Mouse (Mus musculus): ENCODE results near the gene Minpp1. TPM values are rescaled to one million over a fixed set of nuclear protein-coding genes. Genes with fewer than 3 reads are reported as not detected.

Minpp1 gene
- polyA plus RNA-seq, 1 experiment from 2014 or later = 78.3 TPM

DNA sequence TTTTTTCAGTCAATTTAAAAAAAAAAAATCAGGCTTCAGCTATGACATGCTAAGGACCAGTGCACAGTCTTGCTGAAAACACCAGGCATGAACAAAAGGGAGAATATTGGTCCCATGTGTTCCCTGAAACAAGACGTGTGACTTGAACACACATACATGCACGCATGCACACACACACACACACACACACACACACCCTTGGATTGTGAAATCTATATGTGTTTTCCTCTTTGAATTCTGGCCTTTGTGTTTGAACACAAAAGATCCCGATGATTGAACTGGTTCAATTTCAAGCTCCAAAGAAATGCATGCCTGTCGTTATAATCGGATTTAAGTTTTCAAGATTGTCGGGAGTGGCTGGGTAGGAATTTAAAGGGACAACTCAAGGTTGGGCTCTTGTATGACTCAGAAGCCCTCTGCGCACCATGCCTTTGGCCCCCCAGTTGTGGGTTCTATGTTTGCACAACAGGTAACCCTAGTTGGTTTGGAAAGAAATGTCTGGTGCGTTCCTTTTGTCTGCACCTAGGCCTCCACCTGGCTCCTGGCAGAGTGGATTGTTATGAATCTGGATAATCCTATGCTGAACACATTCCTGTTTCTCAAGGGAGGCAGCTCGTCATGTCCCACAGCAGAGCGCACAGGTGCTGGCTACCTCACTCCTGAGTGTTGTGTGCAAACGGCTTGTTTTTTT, 43.8 kb downstream of the Minpp1 start:
- Histone ChIP-seq H3K27me3 (no peaks in the 10 kb centered on the region), H3K9me3 (no peaks in the 10 kb centered on the region), H3K4me1 (peaks cover 2% of the 10 kb centered on the region; the same call in 1 of the 2 replicates), H3K27ac (no peak overlapping the region), H3K4me2 (replicated peaks) (no peak overlapping the region), H3K9ac (no peak overlapping the region), H3K36me3 (no peaks in the 10 kb centered on the region), H3K4me3 (no peak overlapping the region)
- WGBS = 78% methylated on average over 11 of the region's 11 CpGs
- ATAC-seq (ENCODE audit: insufficient number of reproducible peaks, insufficient read depth, low FRiP score, low TSS enrichment) = no peak

DNA sequence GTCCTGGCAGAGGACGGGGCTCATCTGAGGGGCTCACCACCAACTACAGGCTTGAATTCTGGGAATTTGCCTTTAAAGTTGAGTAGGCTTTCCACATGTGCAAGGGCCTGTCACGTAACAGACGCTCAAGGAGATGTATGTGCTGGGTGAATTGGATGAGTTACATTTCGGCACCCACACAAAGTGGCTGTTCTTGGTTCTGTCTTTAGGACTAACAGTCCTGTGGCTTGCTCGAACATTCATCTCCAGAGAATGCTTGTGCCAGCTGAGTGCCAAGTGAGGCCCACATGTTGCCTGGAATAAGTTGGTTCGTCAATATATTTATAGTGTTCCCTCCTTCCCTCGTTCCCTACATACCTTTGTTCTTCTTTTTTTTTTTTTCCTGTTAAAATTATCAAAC, 44.7 kb downstream of the Minpp1 start:
- 85% methylated on average over 7 of the region's 7 CpGs for WGBS
- no peak for ATAC-seq (ENCODE audit: insufficient number of reproducible peaks, insufficient read depth, low FRiP score, low TSS enrichment)
- 0 out of 2 replicates have a peak overlapping the region, but pooled peaks have one; percentile 11 for H3K27ac ChIP-seq

DNA sequence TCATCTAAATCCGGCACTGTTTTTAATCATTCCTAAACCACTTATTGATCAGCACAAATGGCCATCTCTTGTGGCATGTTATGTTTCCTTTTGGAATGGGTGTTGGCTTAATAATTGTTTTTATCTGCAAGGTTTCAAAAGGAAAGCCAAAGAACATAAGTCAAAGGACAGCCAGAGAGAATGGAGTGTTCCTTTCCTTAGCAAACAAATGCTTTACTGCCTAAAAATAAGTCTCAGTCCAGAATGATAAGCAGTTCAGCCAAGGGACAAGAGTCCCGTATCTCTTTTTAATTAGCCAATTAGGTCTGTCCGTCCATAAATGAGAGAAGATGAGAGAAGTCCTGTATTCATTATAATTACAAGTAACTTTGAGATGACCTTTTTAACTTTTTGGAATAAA, 46.8 kb downstream of the Minpp1 start:
- H3K4me2 ChIP-seq (replicated peaks) = no peak overlapping the region
- no peak overlapping the region for H3K4me3 ChIP-seq
- H3K9ac ChIP-seq = no peak overlapping the region
- H3K9me3 ChIP-seq = no peaks in the 10 kb centered on the region
- H3K36me3 ChIP-seq = no peaks in the 10 kb centered on the region
- H3K4me1 ChIP-seq = no peaks in the 10 kb centered on the region
- H3K27ac ChIP-seq = no peak overlapping the region
- H3K27me3 ChIP-seq = no peaks in the 10 kb centered on the region
- no peak for ATAC-seq (ENCODE audit: insufficient number of reproducible peaks, insufficient read depth, low FRiP score, low TSS enrichment)
- 63% methylated on average over 3 of the region's 3 CpGs for WGBS

More for the DNA sequence above, 44.7 kb downstream of the Minpp1 start:
- Histone ChIP-seq H3K4me1 (no peaks in the 10 kb centered on the region), H3K36me3 (no peaks in the 10 kb centered on the region), H3K9me3 (no peaks in the 10 kb centered on the region), H3K27me3 (no peaks in the 10 kb centered on the region), H3K4me2 (replicated peaks) (no peak overlapping the region), H3K9ac (no peak overlapping the region), H3K4me3 (no peak overlapping the region)

DNA sequence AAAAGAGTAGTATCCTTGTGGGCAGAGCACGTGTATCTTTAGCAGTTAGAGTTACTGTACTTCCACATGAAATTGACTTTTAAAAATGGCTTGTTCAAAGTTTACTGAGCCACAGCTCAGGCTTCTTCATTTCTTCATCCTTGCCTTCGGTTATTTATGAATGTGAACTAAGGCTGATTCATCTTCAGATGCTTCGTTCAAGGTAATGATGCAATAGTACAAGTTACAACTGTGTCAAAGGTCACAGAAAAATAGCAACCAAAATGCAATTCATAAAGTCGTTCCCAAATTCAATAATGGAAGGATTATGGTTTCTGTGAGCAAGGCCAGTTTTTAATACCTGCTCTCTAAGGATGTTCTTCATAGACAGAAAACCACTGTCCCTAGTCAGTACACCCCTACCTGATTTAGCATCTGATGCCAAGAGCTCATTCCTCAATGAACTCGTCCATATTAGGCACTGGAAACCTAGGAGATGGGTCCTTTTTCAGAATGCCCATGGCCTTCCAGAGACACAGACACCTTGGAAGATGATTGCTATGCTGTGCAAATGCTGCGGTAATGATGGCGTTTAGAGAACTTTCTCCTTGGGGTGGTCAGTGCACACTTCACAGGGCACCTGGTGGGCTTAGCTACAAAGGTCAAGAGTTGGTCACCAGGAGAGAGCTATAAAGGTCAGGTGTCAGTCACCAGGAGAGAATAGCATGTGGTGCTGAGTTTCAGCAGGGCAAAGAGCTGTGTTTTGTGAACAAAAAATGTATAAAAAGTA, 47.4 kb downstream of the Minpp1 start:
- Histone ChIP-seq H3K9me3 (no peaks in the 10 kb centered on the region), H3K36me3 (no peaks in the 10 kb centered on the region), H3K9ac (no peak overlapping the region), H3K27me3 (no peaks in the 10 kb centered on the region), H3K27ac (no peak overlapping the region), H3K4me2 (replicated peaks) (no peak overlapping the region), H3K4me1 (no peaks in the 10 kb centered on the region), H3K4me3 (no peak overlapping the region)
- no peak for ATAC-seq (ENCODE audit: insufficient number of reproducible peaks, insufficient read depth, low FRiP score, low TSS enrichment)
- WGBS = 79% methylated on average over 7 of the region's 7 CpGs

DNA sequence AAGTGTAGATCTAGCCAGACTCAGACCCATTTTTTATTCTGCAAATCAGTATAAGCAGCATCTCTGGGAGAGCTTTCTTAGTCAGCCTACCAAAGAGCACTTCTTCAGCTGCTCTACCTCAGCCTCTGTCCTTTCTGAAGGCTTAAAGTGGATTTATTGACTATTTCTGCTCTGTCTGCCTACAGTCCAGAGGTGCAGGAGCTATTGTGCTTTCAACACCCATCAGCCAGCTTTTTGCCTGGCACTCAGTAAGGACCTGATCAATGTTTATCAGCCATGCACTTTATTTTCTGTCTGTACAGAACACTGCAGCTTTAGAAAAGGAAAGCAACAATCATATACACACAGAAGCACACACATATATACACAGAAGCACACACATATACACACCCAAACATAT, 49.3 kb downstream of the Minpp1 start:
- Histone ChIP-seq H3K27ac (no peak overlapping the region), H3K27me3 (no peaks in the 10 kb centered on the region), H3K4me3 (no peak overlapping the region), H3K9me3 (no peaks in the 10 kb centered on the region), H3K9ac (no peak overlapping the region), H3K36me3 (no peaks in the 10 kb centered on the region), H3K4me2 (replicated peaks) (no peak overlapping the region), H3K4me1 (no peaks in the 10 kb centered on the region)
- no peak for ATAC-seq (ENCODE audit: insufficient number of reproducible peaks, insufficient read depth, low FRiP score, low TSS enrichment)

DNA sequence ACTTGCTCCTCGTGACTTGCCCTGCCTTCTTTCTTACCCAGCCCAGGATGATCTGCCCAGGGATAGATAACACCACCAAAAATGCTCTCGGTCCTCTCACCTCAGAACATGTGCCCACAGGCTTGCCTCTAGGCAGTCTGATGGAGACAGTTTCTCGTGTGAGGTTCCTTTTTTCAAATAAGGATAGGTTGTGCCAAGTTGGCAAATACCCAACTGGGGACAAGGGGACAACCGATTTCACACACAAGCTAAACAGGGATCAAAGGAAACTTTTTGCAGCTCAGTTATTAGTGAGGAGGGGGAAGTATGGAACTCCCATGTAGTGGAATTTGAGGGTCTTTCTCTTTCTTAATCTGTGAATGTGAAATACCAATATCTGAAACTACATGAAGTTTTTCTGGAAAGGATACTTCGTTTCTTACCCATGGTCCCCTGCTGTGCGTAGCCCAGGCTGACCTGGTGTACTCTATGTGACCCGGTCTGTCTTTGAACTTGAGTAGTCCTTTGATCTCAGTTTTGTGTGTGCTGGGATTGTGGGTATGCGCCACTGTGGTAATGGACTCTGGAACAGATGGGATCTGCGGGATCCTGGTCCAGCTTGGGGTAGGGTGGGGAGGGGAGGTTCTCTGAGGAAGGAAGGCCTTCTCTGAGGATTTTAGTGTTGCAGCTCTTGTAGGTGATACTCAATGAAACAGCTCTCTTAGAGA, 57.4 kb downstream of the Minpp1 start:
- Histone ChIP-seq H3K27me3 (no peaks in the 10 kb centered on the region), H3K4me1 (no peaks in the 10 kb centered on the region), H3K36me3 (no peaks in the 10 kb centered on the region), H3K27ac (no peak overlapping the region), H3K9me3 (no peaks in the 10 kb centered on the region), H3K4me2 (replicated peaks) (no peak overlapping the region), H3K9ac (no peak overlapping the region), H3K4me3 (no peak overlapping the region)
- 85% methylated on average over 9 of the region's 9 CpGs for WGBS
- ATAC-seq (ENCODE audit: insufficient number of reproducible peaks, insufficient read depth, low FRiP score, low TSS enrichment) = no peak

DNA sequence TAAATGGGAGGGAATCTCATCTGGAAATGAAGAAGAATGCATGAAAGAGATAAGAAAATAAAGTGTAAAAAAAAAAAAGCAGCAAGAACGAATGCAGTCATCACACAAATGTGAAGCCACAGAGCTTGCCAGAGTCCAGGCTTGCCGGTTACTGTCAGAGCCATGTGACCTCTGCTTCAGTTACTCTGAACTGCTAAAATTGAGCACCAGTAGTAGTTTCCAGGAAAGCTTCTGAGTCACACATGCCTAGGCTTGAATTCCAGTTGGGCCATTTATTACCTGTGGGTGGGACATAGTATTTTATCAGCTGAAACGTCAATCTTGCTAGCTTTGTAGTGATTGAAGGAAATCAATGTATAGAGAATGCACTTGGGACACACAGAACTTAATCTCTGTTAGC, 61.8 kb downstream of the Minpp1 start:
- H3K4me1 ChIP-seq = 0 out of 2 replicates have a peak, but pooled peaks cover 5% of the 10 kb centered on the region
- no peak overlapping the region for H3K4me3 ChIP-seq
- no peaks in the 10 kb centered on the region for H3K27me3 ChIP-seq
- H3K9ac ChIP-seq = no peak overlapping the region
- no peaks in the 10 kb centered on the region for H3K36me3 ChIP-seq
- no peak for ATAC-seq (ENCODE audit: insufficient number of reproducible peaks, insufficient read depth, low FRiP score, low TSS enrichment)
- H3K9me3 ChIP-seq = no peaks in the 10 kb centered on the region
- WGBS = 80% methylated on average over 3 of the region's 3 CpGs
- no peak overlapping the region for H3K4me2 ChIP-seq (replicated peaks)
- no peak overlapping the region for H3K27ac ChIP-seq

DNA sequence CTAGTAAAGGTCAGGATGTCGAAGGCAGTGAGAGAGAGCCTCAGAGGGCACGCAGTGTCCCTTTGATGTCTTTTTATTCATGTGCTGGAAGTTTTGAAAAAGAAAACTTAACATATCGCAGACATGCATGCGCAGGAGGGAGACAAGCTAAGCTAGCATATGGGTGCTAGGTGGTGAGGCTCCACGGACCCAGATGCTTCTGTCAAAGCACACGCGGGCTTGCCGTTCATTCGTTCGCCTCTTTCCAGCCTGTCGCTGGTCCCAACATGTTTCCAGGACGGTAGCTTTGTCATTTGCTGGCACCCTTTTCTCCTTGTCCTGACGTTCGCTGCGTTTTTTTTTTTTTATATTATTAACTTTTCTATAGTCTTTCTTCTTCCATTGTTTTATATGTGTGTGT, 62.6 kb downstream of the Minpp1 start:
- WGBS = 85% methylated on average over 15 of the region's 15 CpGs
- H3K9me3 ChIP-seq = no peaks in the 10 kb centered on the region
- no peak for ATAC-seq (ENCODE audit: insufficient number of reproducible peaks, insufficient read depth, low FRiP score, low TSS enrichment)

DNA sequence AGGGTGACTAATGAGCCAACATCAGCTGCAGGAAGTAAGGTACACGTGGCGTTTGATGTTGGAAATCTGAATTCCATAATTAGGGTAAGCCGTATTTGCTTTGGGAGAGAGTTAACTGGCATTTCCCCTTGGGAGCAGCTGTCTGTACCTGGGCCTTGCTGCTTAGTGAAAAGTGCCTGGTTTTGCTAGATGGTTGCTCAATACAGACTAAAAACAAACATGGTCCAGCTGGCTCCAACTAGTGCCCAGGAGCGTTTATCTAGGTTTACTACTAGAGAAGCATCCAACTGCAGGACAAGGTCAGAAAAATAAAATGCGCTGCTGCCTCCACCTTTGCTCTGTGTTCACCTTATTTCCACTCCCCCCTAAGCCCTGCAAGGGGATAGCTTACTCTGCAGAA, 64.9 kb downstream of the Minpp1 start:
- no peaks in the 10 kb centered on the region for H3K27me3 ChIP-seq
- H3K4me3 ChIP-seq = no peak overlapping the region
- no peaks in the 10 kb centered on the region for H3K36me3 ChIP-seq
- H3K4me1 ChIP-seq = 0 out of 2 replicates have a peak, but pooled peaks cover 5% of the 10 kb centered on the region
- ATAC-seq (ENCODE audit: insufficient number of reproducible peaks, insufficient read depth, low FRiP score, low TSS enrichment) = no peak
- H3K9me3 ChIP-seq = no peaks in the 10 kb centered on the region
- no peak overlapping the region for H3K9ac ChIP-seq
- WGBS = 36% methylated on average over 5 of the region's 5 CpGs
- no peak overlapping the region for H3K4me2 ChIP-seq (replicated peaks)
- no peak overlapping the region for H3K27ac ChIP-seq

More for the DNA sequence above, 62.6 kb downstream of the Minpp1 start:
- no peak overlapping the region for H3K27ac ChIP-seq
- no peak overlapping the region for H3K9ac ChIP-seq
- H3K27me3 ChIP-seq = no peaks in the 10 kb centered on the region
- H3K4me1 ChIP-seq = 0 out of 2 replicates have a peak, but pooled peaks cover 5% of the 10 kb centered on the region
- H3K4me2 ChIP-seq (replicated peaks) = no peak overlapping the region
- H3K36me3 ChIP-seq = no peaks in the 10 kb centered on the region
- no peak overlapping the region for H3K4me3 ChIP-seq

DNA sequence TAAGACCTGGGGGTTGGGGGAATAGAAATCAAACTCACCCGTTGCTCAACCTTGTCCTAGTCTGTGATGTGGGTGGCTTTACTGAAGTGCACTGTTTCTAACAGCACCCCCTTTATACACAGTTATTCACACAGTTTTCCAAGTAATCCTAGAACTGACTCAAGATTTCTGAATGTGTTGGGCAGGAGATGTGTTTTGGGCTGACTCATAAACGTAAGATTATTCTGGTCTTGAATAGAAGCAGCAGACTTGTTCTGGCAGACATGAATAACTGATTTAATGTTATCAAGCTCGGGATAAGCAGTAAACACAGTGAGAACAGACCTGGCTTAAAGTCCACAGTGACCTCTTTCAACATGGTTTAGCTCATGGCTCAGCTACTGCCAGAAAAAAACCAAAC, 65.9 kb downstream of the Minpp1 start:
- no peak overlapping the region for H3K4me3 ChIP-seq
- H3K4me2 ChIP-seq (replicated peaks) = no peak overlapping the region
- H3K9ac ChIP-seq = no peak overlapping the region
- H3K9me3 ChIP-seq = no peaks in the 10 kb centered on the region
- 64% methylated on average over 3 of the region's 3 CpGs for WGBS
- no peaks in the 10 kb centered on the region for H3K27me3 ChIP-seq
- no peak for ATAC-seq (ENCODE audit: insufficient number of reproducible peaks, insufficient read depth, low FRiP score, low TSS enrichment)
- H3K4me1 ChIP-seq = 0 out of 2 replicates have a peak, but pooled peaks cover 5% of the 10 kb centered on the region
- no peak overlapping the region for H3K27ac ChIP-seq
- no peaks in the 10 kb centered on the region for H3K36me3 ChIP-seq

DNA sequence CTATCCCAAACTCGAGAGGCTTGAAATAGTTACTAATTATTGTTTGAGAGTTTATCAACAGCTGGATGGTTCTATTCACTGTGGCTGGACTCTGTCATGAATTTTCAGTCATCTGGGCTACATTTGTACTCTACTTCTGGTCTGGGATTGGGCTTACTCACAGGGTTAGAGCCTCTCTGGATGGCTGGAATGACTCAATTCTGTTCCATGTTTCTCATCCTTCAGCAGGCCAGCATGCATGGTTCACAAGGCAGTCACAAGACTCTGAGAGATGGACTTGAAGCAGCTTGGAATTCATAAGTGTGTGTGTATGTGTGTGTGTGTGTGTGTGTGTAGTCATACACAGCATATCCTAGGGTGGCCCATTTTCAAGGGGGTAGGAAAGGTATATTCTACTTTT, 66.5 kb downstream of the Minpp1 start:
- 0 out of 2 replicates have a peak, but pooled peaks cover 5% of the 10 kb centered on the region for H3K4me1 ChIP-seq
- H3K4me2 ChIP-seq (replicated peaks) = no peak overlapping the region
- H3K9me3 ChIP-seq = no peaks in the 10 kb centered on the region
- ATAC-seq (ENCODE audit: insufficient number of reproducible peaks, insufficient read depth, low FRiP score, low TSS enrichment) = no peak
- no peak overlapping the region for H3K9ac ChIP-seq
- WGBS = 76% methylated on average over 1 of the region's 1 CpGs
- H3K27ac ChIP-seq = no peak overlapping the region
- H3K4me3 ChIP-seq = no peak overlapping the region
- no peaks in the 10 kb centered on the region for H3K36me3 ChIP-seq
- H3K27me3 ChIP-seq = no peaks in the 10 kb centered on the region

All from embryonic facial prominence, embryonic 12.5 days (tissue).